Mouse (Mus musculus): ENCODE measurements around the gene Stxbp5l. TPM values are rescaled to one million over a fixed set of nuclear protein-coding genes. Genes with fewer than 3 reads are reported as not detected.
"Not testable (repeated sequence)": the region's sequence is repeated elsewhere in the genome, so short reads cannot be mapped to it uniquely, and the experiment has no call there.

Stxbp5l gene
- polyA plus RNA-seq, 1 experiment = not detected

GRCm38 (mm10) chr16:37261678-37262077 lies 123.1 kb downstream of the Stxbp5l start:
- Histone ChIP-seq H3K4me3 (no peak overlapping the region), H3K36me3 (ENCODE audit: control insufficient read depth, insufficient read depth) (no peaks in the 10 kb centered on the region), H3ac (ENCODE audit: control insufficient read depth, insufficient read length) (no peak overlapping the region), H3K4me2 (ENCODE audit: low read depth) (no peak overlapping the region), H3K79me2 (ENCODE audit: control insufficient read depth, insufficient read depth) (no peaks in the 10 kb centered on the region), H3K27me3 (ENCODE audit: control insufficient read depth, insufficient read depth, insufficient read length) (no peaks in the 10 kb centered on the region)
- no peak for TF ChIP-seq CEBPB (IDR thresholded peaks at IDR 0.05; ENCODE audit: insufficient read depth, poor library complexity, severe bottlenecking)
- no peak for TF ChIP-seq SRF (IDR thresholded peaks at IDR 0.05; ENCODE audit: control insufficient read depth, insufficient read length, low read depth)
- TF ChIP-seq E2F4 (IDR thresholded peaks at IDR 0.05; ENCODE audit: insufficient read depth) = no peak
- no peak for TF ChIP-seq MYOD1 (IDR thresholded peaks at IDR 0.05; ENCODE audit: control insufficient read depth in 1 of 3, insufficient read length in 2 of 3, low read depth in 2 of 3)
- TF ChIP-seq POLR2AphosphoS2 (IDR thresholded peaks at IDR 0.05; ENCODE audit: insufficient read length, low read depth) = no peak

- H3K27me3 ChIP-seq (ENCODE audit: control insufficient read depth, insufficient read depth, insufficient read length) = no peaks in the 10 kb centered on the region
- no peak overlapping the region for H3K4me2 ChIP-seq (ENCODE audit: low read depth)
- no peaks in the 10 kb centered on the region for H3K36me3 ChIP-seq (ENCODE audit: control insufficient read depth, insufficient read depth)
- H3K79me2 ChIP-seq (ENCODE audit: control insufficient read depth, insufficient read depth) = no peaks in the 10 kb centered on the region
- H3K4me3 ChIP-seq = no peak overlapping the region
- H3ac ChIP-seq (ENCODE audit: control insufficient read depth, insufficient read length) = no peak overlapping the region
- TF ChIP-seq MYOG (IDR thresholded peaks at IDR 0.05; ENCODE audit: control insufficient read depth in 1 of 3, insufficient read depth in 1 of 3, insufficient read length in 2 of 3, low read depth in 2 of 3) (no peak), POLR2AphosphoS2 (IDR thresholded peaks at IDR 0.05; ENCODE audit: insufficient read length, low read depth) (no peak), REST (IDR thresholded peaks at IDR 0.05; ENCODE audit: insufficient read depth, insufficient read length) (no peak), SRF (IDR thresholded peaks at IDR 0.05; ENCODE audit: control insufficient read depth, insufficient read length, low read depth) (no peak), TCF3 (IDR thresholded peaks at IDR 0.05; ENCODE audit: insufficient read length, low read depth) (no peak), MAX (IDR thresholded peaks at IDR 0.05; ENCODE audit: low read depth) (no peak), POLR2A (IDR thresholded peaks at IDR 0.05; ENCODE audit: insufficient read length, low read depth) (no peak), E2F4 (IDR thresholded peaks at IDR 0.05; ENCODE audit: insufficient read depth) (no peak), MYOD1 (IDR thresholded peaks at IDR 0.05; ENCODE audit: control insufficient read depth in 1 of 3, insufficient read length in 2 of 3, low read depth in 2 of 3) (no peak), CEBPB (IDR thresholded peaks at IDR 0.05; ENCODE audit: insufficient read depth, poor library complexity, severe bottlenecking) (no peak), USF1 (IDR thresholded peaks at IDR 0.05; ENCODE audit: low read depth) (no peak), TCF12 (IDR thresholded peaks at IDR 0.05; ENCODE audit: insufficient read depth, poor library complexity, severe bottlenecking) (no peak)
Observed at GRCm38 (mm10) chr16:37219151-37219550, 165.6 kb downstream of the Stxbp5l start.

- Histone ChIP-seq H3ac (ENCODE audit: control insufficient read depth, insufficient read length) (no peak overlapping the region), H3K79me2 (ENCODE audit: control insufficient read depth, insufficient read depth) (no peaks in the 10 kb centered on the region), H3K4me2 (ENCODE audit: low read depth) (no peak overlapping the region), H3K36me3 (ENCODE audit: control insufficient read depth, insufficient read depth) (no peaks in the 10 kb centered on the region), H3K4me3 (no peak overlapping the region), H3K27me3 (ENCODE audit: control insufficient read depth, insufficient read depth, insufficient read length) (no peaks in the 10 kb centered on the region)
- no peak for TF ChIP-seq POLR2A (IDR thresholded peaks at IDR 0.05; ENCODE audit: insufficient read length, low read depth)
- TF ChIP-seq MYOG (IDR thresholded peaks at IDR 0.05; ENCODE audit: control insufficient read depth in 1 of 3, insufficient read depth in 1 of 3, insufficient read length in 2 of 3, low read depth in 2 of 3) = no peak
- TF ChIP-seq USF1 (IDR thresholded peaks at IDR 0.05; ENCODE audit: low read depth) = no peak
- no peak for TF ChIP-seq MAX (IDR thresholded peaks at IDR 0.05; ENCODE audit: low read depth)
- TF ChIP-seq CEBPB (IDR thresholded peaks at IDR 0.05; ENCODE audit: insufficient read depth, poor library complexity, severe bottlenecking) = no peak
- TF ChIP-seq MYOD1 (IDR thresholded peaks at IDR 0.05; ENCODE audit: control insufficient read depth in 1 of 3, insufficient read length in 2 of 3, low read depth in 2 of 3) = no peak
- no peak for TF ChIP-seq SRF (IDR thresholded peaks at IDR 0.05; ENCODE audit: control insufficient read depth, insufficient read length, low read depth)
- no peak for TF ChIP-seq E2F4 (IDR thresholded peaks at IDR 0.05; ENCODE audit: insufficient read depth)
- no peak for TF ChIP-seq TCF3 (IDR thresholded peaks at IDR 0.05; ENCODE audit: insufficient read length, low read depth)
- no peak for TF ChIP-seq TCF12 (IDR thresholded peaks at IDR 0.05; ENCODE audit: insufficient read depth, poor library complexity, severe bottlenecking)
- no peak for TF ChIP-seq REST (IDR thresholded peaks at IDR 0.05; ENCODE audit: insufficient read depth, insufficient read length)
- no peak for TF ChIP-seq POLR2AphosphoS2 (IDR thresholded peaks at IDR 0.05; ENCODE audit: insufficient read length, low read depth)
Observed at GRCm38 (mm10) chr16:37208783-37209182, 176.0 kb downstream of the Stxbp5l start.

- Histone ChIP-seq H3K4me2 (ENCODE audit: low read depth) (no peak overlapping the region), H3K36me3 (ENCODE audit: control insufficient read depth, insufficient read depth) (no peaks in the 10 kb centered on the region), H3K79me2 (ENCODE audit: control insufficient read depth, insufficient read depth) (no peaks in the 10 kb centered on the region), H3K4me3 (no peak overlapping the region), H3K27me3 (ENCODE audit: control insufficient read depth, insufficient read depth, insufficient read length) (no peaks in the 10 kb centered on the region), H3ac (ENCODE audit: control insufficient read depth, insufficient read length) (no peak overlapping the region)
- no peak for TF ChIP-seq E2F4 (IDR thresholded peaks at IDR 0.05; ENCODE audit: insufficient read depth)
- no peak for TF ChIP-seq TCF3 (IDR thresholded peaks at IDR 0.05; ENCODE audit: insufficient read length, low read depth)
- no peak for TF ChIP-seq REST (IDR thresholded peaks at IDR 0.05; ENCODE audit: insufficient read depth, insufficient read length)
- TF ChIP-seq MAX (IDR thresholded peaks at IDR 0.05; ENCODE audit: low read depth) = no peak
- no peak for TF ChIP-seq MYOD1 (IDR thresholded peaks at IDR 0.05; ENCODE audit: control insufficient read depth in 1 of 3, insufficient read length in 2 of 3, low read depth in 2 of 3)
- TF ChIP-seq USF1 (IDR thresholded peaks at IDR 0.05; ENCODE audit: low read depth) = no peak
- no peak for TF ChIP-seq CEBPB (IDR thresholded peaks at IDR 0.05; ENCODE audit: insufficient read depth, poor library complexity, severe bottlenecking)
- TF ChIP-seq TCF12 (IDR thresholded peaks at IDR 0.05; ENCODE audit: insufficient read depth, poor library complexity, severe bottlenecking) = no peak
- no peak for TF ChIP-seq POLR2AphosphoS2 (IDR thresholded peaks at IDR 0.05; ENCODE audit: insufficient read length, low read depth)
- TF ChIP-seq MYOG (IDR thresholded peaks at IDR 0.05; ENCODE audit: control insufficient read depth in 1 of 3, insufficient read depth in 1 of 3, insufficient read length in 2 of 3, low read depth in 2 of 3) = no peak
- TF ChIP-seq POLR2A (IDR thresholded peaks at IDR 0.05; ENCODE audit: insufficient read length, low read depth) = no peak
- no peak for TF ChIP-seq SRF (IDR thresholded peaks at IDR 0.05; ENCODE audit: control insufficient read depth, insufficient read length, low read depth)
Observed at GRCm38 (mm10) chr16:37194152-37194551, 190.6 kb downstream of the Stxbp5l start.

GRCm38 (mm10) chr16:37125190-37125589 lies 259.6 kb downstream of the Stxbp5l start:
- H3K4me3 ChIP-seq; H3K36me3 ChIP-seq (ENCODE audit: control insufficient read depth, insufficient read depth); H3K79me2 ChIP-seq (ENCODE audit: control insufficient read depth, insufficient read depth); H3ac ChIP-seq (ENCODE audit: control insufficient read depth, insufficient read length); H3K4me2 ChIP-seq (ENCODE audit: low read depth); H3K27me3 ChIP-seq (ENCODE audit: control insufficient read depth, insufficient read depth, insufficient read length): not testable (repeated sequence)
